Mouse (Mus musculus) gastrocnemius, postnatal 36 days (tissue): ENCODE data around the gene Cabcoco1. TPM values are rescaled to one million over a fixed set of nuclear protein-coding genes. Genes with fewer than 3 reads are reported as not detected.

Experiments
- DNase-seq, 2 experiments: peaks; one replicate each; pipeline ENCODE4 v3.0.0; 2022
- intact Hi-C: fragments of 180-260 bp; cut with DNase I; formaldehyde crosslinking; loops from one replicate; pipeline ENCODE4 v1.15.1; 2025
- total RNA-seq, 2 experiments: library from RNA; stranded (reverse); gene quantifications; 2 replicates each; pipeline ENCODE4 v1.2.3; 2021

Gene Cabcoco1
- total RNA-seq, 2 experiments from 2014 or later = not detected

DNA sequence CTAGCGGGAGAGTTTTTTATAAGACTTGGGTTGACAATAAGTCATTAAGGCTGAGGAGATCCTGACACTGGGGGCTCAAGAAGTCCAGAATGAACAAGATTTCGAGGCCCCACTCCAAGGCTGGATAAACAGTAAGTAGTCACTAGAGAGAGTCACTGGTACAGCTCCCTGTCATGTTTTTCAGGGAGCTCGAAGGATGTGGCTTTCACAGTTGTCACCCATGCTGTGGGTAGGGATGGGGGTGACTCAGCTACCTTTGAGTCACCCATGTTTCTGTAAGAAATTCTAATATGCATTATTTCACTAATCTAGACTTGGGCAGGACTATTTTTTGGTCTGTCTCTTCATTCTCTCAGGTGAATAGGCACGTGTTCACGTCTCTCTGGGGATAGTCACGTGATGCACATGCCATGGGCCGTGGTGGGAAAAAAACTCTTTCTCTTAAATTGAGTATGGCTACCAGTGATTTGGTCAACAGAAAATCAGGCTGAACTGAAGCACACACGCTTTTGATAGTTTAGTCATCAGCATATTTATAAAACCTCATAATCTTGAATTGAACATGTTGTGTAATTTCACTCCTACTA lies 29.2 kb downstream of the Cabcoco1 start:
- no peak for DNase-seq
- intact Hi-C loops = no loop called here

DNA sequence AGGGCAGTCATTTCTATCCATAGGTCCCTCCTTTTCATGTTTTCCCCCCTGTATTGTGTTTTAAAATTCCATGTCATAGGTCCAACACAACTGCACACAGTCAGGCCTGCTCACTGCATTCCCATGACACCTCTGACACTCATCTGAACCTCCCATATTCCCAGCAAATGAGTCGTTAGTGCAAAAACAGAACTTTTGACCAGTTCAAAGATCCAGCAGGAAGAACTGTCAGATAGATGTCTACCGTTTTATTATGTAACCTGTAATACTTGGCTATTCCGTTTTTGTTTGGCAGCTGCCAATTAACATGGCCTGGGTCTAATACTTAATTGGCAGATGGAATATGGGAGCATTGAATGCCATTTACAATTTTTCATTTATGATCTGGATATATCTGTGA lies 34.0 kb downstream of the Cabcoco1 start:
- intact Hi-C loops = no loop called here
- DNase-seq = no peak

DNA sequence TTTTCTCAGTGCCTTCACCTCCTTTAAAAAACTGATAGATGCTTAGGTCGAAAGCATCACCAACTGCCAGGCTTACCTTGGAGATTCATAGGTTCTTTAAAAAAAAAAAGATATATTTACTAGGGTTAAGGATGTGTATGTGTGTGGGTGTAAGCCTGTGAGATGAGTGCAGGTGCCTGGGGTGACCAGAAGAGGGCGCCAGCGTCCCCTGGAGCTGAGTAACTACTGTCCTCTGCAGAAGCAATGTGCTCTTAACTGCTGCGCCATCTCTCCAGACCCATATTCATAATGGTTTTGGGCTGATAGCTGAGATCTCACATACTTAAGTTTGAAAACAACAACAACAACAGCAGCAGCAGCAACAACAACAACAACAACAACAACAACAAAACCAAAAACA lies 35.5 kb downstream of the Cabcoco1 start:
- no peak for DNase-seq
- intact Hi-C loops = no loop called here

DNA sequence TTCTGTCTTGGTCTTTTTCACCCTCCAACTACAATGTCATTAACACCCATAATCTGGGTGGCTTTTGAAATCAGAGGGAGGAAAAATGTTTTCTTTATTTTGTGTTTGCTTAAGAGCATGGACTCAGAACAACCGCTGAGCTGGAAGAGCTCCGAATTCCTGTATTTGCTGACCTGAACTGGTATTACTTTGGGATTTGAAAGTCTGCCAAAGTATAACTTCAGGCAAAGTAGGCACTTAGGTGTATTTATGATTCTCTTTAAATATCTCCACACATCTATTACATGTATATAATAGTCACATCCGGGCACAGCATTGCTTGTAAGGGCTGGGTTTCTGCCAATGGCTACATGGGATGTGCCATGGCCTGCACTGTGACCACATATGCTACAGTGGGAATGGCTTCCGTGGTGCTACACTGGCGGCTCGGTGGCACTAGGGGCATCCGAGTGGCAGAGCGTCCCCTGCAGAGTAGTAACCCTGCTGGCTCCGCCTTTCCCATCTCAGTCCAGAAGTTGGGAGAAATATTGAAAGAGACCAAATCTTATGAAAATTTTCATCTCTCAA lies 37.0 kb downstream of the Cabcoco1 start:
- DNase-seq = no peak
- intact Hi-C loops = no loop called here

DNA sequence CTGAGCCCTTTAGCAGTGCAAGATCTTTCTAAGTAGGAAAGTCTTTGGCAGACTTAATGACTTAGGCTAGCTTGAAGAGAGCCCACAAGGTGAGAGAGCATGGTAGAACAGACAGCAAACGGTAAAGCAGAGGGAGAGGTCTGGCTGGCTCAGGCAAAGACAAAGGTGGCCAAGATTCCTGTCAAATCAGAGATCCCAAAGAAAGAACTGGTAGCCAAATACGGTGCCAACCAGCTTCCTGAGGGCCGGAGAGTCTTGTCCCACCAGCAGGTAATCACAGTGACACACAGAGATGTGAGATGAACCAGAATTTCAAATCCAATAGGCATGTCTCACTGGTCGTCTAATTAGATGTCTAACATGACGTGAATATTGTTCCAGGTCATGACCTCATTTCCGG lies 40.6 kb downstream of the Cabcoco1 start:
- no peak for DNase-seq
- intact Hi-C loops = no loop called here

DNA sequence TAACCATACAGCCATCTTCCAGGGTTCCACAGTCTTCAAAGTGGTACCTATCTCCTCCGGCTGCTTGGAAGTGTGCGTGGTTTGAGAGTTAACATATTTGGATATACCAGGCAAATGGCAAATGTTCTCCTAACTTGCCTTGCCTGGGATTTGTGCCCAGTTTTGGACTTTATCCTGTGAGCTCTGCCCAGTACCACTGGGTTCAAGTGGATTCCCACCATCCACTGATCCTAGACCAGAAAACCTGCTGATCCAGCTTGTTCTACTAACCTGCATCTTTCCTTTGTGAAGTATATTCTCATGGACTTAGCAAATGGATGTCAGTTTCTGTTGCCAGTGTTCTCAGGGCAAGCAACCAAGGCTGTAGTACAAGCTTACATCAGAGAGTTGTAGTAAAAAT lies 46.5 kb downstream of the Cabcoco1 start:
- intact Hi-C loops = no loop called here
- no peak for DNase-seq

DNA sequence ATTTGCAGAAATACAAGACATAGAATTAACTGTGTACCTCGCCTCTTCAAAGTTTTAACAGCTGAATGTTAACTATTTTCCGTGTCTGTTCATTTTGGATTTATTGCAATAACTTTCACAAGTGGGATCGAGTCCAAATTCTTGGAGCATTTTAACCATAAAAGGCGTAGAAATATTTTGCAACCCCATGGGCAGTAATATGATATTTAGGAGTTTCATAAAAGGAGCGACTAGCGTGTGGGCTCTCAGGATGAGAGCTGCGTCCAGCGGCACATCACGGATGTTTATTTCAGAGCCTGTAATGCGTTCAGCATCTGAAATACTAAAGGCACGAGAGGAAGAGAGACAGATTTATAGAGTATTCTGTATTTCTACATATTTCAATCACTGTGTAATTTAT lies 50.1 kb downstream of the Cabcoco1 start:
- DNase-seq = no peak
- intact Hi-C loops = no loop called here

DNA sequence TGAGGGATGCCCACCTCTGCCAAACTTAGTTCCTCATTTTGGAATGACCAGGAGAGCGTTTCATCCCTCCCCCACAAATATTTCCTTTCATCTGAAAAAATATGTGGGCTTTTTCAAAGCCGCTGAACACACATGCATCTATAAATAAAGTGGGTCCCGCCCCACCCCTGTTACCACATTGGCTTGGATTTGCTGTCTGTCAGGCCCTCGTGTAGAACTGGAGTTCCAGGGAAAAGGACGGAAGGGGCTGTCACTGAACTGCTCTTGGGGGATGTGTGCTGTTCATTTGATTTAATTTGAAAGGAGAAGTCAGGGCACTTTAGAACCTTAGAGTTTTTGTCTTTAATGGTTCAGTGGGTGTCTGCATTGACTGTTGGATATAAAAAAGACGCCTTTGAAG lies 50.9 kb downstream of the Cabcoco1 start:
- no peak for DNase-seq
- intact Hi-C loops = no loop called here

DNA sequence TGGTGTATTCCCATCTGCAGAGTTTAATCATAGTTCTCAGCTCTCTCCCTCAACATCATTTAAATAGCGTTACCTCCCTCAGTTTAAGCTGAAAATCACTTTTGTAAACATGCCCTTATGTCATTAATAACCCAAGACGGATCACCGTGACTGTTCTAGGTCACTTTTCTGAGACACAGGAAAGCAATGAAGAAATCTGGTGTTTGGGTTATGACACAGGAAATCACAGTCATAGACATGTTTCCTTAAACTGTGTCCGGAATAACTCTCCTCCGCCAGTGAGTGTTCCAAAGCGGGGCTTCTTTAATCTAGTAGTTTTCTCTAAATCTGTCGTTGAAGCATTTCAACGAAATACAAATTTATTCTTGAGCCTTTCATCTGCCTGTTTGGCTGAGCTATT lies 68.9 kb downstream of the Cabcoco1 start:
- intact Hi-C loops = no loop called here

DNA sequence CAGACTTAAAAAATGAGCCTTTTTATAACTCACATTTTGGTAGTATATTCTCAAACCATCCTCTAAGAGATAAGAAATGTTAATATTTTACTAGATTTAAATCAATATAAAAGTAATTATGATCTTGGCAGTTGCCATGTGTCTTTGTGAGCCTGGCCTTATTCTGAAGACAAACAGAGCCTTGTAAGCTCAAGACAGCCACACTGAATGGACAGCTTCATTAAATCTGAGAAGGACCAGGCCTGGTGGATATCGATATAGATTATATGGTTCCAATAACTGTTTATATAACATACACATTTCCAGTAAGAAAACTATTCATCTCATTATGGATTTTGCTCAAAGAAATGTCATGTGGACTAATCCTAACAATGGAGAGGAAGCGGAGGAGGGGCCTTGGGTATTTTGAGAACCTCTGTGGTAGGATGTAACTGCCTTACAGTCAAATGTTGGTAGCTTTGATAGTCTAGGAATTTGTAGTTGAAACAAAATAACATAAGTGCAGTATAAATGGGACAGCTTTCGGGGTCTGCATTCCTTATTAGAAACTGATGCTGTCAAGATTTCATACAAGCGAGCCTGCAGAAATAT lies 75.9 kb downstream of the Cabcoco1 start:
- no peak for DNase-seq
- intact Hi-C loops = no loop called here

More for the DNA sequence above, 68.9 kb downstream of the Cabcoco1 start:
- DNase-seq = no peak

DNA sequence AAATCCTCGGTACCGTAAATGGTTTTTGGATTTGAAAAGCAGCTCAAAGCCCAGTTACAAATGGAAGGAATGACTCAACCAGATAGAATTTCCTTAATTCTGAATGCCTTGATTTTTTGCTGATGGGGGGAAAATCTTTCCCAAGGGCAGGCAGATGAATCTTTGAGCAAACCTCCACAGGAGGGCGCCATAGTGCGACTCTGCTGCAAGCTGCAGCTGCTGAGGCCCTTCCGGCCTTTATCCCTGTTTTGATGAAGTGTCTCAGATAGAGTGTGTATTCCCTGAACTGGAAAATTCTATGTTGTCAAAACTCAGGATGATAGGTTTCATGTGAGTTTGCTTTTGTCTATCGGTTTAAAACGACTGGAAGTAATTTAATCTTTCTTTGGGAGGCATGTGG lies 76.8 kb downstream of the Cabcoco1 start:
- intact Hi-C loops = no loop called here
- peak; percentile 59 to 79 for DNase-seq

DNA sequence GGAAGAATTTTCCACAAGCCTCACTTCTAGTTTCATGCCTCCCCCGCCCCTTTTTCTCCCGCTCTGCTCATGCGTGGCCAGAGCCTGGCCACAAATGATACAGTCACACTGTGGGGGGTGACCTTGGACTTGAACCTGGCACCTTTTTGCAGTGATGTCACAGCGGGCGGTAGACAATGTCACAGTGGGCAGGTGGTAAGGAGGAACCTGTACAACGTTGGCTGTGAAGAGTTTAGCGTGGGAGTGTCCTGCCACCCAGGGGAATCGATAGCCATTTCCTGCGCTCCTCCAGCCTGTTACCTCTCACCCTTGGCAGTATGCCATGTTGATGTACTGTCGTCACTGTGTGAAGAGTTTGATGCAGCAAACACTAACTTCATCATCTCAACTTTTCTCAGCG lies 81.9 kb downstream of the Cabcoco1 start:
- no peak for DNase-seq
- intact Hi-C loops = no loop called here

DNA sequence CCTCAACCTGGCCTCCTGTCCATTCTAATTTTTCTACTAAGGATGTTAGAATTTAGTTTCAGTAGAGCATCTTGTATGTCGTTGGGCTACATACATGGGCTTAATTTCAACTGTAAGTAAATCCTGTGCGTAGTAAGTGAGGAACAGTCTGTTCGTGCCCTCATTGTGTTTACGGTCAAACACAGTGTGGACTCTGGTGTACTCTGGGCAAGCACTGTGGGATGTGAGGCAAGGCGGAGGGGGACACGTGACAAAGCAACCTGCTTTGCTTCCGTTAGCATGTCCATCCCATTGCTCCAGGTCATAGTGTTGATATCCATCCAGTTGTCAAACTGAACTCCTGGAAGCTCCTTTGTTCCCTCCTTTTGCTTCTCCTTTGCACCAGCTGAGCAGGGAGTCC lies 84.7 kb downstream of the Cabcoco1 start:
- DNase-seq = no peak
- intact Hi-C loops = no loop called here

DNA sequence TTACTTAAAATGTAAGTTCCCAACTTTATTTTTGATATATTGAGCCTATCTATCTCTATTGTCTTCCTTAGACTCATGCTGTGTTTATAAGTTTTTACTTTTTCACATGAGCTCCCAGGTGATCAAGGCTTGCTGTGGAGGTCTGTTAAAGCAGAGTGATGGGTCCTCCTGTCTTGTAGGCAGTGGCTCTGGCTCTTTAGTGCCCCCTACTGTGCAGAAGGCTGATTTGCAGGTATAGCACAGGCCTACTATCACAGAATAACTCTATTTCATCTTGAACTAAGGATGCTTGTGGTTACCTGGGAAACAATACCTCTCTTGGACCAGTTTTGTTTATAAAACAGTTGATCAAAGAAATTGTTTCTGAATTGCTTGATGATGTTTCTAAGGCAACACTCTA lies 87.2 kb downstream of the Cabcoco1 start:
- DNase-seq = no peak
- intact Hi-C loops = no loop called here

DNA sequence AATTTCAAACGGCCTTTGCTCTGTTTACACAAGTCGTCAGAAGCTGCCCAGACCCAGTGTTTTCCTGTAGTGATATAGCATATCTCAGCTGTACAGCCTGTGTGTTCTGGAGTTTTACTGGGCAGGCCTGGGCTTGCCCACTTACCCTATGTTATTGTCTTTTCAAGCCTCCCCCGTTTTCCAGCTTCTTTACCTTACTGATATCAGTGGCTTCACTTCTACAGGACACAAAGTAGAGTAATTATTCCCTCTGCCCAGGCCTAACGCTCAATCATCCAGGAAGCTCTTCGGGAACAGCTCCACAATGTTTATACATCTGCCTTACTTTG lies 94.9 kb downstream of the Cabcoco1 start:
- intact Hi-C loops = loop anchor here (10.0 kb wide), 1 partner anchor 92 kb away; no protein-coding TSS in a partner anchor
- no peak for DNase-seq

DNA sequence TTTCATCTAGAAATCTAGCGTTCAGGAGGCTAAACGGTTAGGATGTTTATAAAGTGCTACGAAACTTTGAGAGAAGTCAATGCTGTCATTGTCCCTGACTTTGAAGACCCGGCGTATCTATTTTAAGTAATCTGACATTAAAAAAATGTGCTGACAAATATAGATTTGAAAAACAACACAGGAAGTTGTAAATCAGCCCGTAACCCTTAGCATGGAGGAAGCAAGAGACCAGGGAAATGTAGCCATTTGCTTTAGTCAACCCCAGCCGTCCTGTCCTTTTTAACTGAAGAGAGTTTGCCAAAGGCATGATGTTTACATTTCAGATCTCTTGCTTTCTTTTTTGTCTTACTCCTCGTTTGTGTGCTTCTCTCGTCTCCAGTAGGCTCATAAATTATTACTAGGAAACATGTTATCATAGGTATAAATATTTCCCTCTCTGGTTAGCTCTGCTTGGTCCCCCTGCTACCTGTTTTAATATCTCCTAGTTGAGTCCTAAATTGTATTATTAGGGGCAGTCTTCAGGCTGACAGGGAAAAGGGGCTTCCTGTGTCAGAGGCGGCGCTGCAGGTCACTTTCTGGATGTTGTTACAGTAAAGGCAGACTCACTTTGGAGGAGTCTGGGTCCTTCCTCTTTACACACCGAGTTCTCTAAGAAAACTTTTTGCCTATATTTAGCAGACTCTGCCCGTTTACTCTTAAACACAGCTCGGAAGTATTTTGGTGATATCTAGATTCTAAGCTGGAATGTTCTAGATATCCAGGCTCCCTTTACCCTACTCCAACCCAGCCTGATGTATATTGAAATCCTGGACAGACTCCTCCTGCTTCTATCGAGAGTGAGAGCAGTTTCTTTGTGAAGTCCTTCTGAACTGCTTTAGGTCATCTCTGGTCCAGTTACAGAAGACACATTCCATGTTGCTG lies 95.6 kb downstream of the Cabcoco1 start:
- DNase-seq = no peak
- intact Hi-C loops = loop anchor here (10.0 kb wide), 1 partner anchor 91 kb away; no protein-coding TSS in a partner anchor

DNA sequence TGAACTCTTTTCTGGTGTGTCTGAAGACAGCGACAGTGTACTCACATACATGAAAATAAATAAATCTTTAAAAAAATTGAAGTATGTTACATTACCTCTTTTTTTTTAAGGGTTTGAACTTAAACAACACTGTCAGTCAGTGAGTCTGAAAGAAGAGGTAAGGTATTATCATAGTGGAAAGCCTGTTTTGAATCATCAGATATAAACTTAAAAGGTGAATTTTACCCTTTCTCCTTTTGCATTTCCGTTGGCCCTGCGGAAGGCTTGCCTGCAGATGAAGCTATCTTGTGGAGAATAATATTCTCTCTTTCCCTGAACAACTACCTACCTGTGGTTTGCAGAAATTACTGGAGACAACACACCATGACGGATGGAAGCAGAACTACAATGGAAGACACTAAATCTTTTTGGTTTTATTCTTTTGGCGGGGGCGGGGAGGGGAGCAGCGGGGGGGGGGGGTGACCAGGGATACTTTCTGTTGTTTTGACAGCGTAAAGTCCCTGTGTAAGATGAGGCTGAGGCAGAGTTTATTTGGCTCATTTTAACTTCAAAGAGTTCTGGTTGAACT lies 96.4 kb downstream of the Cabcoco1 start:
- DNase-seq = no peak
- intact Hi-C loops = loop anchor here (10.0 kb wide), 1 partner anchor 91 kb away; no protein-coding TSS in a partner anchor

DNA sequence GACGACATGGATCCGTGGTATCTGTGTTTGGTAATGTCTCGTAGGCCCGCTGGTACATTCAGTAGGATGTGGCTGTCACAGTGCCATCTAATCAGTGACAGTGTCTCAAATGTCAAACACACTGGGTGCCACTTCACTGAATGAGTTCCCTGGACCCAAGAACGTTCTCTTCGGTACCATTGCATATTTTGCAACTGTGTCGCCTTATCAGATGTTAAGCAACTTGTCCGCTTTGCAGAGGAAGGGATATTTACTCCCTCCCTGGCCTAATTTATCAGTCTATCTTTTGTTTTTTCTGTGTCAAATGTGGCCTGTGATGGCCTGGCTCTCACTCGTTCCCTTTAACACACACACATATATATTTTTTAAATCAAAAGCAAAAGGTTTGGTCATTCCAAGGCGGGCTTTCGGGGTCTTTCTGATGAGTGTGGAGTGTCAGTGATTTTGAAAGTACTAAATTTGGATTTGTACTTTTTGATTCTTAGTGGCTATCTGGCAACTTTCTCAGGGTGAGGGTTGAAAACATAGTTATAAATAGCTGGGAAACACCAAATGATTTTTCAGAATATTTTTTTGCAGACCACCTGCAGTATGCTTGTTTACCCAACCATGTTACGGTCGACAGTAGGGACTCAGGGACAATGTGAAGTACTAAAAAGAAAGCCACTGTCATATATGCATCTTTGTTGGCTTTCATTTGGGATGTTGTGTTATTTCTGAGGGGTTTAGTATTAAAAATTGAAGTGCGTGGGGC lies 97.2 kb downstream of the Cabcoco1 start:
- no peak for DNase-seq
- intact Hi-C loops = loop anchor here (10.0 kb wide), 1 partner anchor 90 kb away; no protein-coding TSS in a partner anchor

DNA sequence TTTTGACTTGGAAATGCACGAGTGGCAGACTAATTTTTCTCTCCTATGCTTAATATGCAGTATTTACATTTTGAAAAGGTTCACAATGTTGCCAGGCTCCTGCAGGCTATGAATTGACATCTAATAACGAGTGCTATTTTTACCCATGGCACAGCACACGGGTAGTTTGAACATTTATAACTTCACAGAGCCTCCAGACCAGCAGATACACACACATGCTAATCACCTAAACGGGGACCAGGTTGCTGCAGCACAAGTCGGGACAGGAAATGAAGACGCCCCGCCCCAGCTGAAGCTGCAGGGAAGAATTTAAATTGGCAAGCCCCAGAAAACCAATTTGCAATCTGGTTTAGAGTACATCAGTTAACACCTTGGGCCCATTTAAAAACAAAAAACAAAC lies 98.6 kb downstream of the Cabcoco1 start:
- intact Hi-C loops = loop anchor here (10.0 kb wide), 1 partner anchor 88 kb away; no protein-coding TSS in a partner anchor
- DNase-seq = no peak

DNA sequence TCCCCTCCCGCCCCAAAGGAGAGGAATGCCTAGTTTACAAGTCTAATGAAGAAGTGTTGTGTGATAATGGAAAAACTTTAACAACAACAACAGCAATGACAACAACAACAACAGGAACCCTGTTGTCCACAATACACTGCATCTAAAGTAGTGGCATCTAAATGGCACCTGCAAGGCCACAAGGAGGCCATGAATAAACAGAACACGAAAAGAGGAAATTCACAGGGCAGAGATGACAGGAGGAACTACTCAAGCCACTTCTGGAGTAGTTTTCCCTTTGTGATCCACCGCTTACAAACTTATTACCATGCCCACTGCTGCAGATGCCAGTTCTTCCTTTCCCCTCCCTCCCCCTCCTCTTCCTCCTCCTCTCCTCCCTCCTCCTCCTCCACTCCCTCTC lies 99.0 kb downstream of the Cabcoco1 start:
- intact Hi-C loops = loop anchor here (10.0 kb wide), 1 partner anchor 88 kb away; no protein-coding TSS in a partner anchor
- DNase-seq = no peak
